Mouse (Mus musculus) forebrain, postnatal 0 days (tissue): ENCODE data around the gene Fhdc1. TPM values are rescaled to one million over a fixed set of nuclear protein-coding genes. Genes with fewer than 3 reads are reported as not detected.

Source experiments
- ATAC-seq: fragments of 200-750 bp; cut with Nextera tagmentation; 2 replicates; pipeline ENCODE4 v1.8.0; 2017; ENCODE audit warnings: mild to moderate bottlenecking, moderate library complexity
- DNase-seq: peaks from one replicate; pipeline ENCODE4 v3.0.0-alpha.2; 2015
- H3K27ac ChIP-seq: fragments of 300-500 bp; sonication (generic); 2 replicates; pipeline ENCODE4 v1.5.1; 2014; ENCODE audit warnings: low read depth, mild to moderate bottlenecking, antibody characterized with exemption, low read length, moderate library complexity, mixed read lengths
- H3K27me3 ChIP-seq: fragments of 300-500 bp; sonication (generic); 2 replicates; pipeline ENCODE4 v1.6.1; 2014; ENCODE audit warnings: mild to moderate bottlenecking, low read length, mixed read lengths; ENCODE audit not compliant: insufficient read depth
- H3K36me3 ChIP-seq: fragments of 300-500 bp; sonication (generic); 2 replicates; pipeline ENCODE4 v1.6.1; 2014; ENCODE audit warnings: mild to moderate bottlenecking, moderate library complexity; ENCODE audit not compliant: insufficient read depth
- H3K4me1 ChIP-seq: fragments of 300-500 bp; sonication (generic); 2 replicates; pipeline ENCODE4 v1.6.1; 2014; ENCODE audit warnings: antibody characterized with exemption; ENCODE audit not compliant: insufficient read depth
- H3K4me2 ChIP-seq: fragments of 300-500 bp; sonication (generic); 2 replicates; pipeline ENCODE4 v1.6.1; 2014; ENCODE audit warnings: low read depth, mild to moderate bottlenecking, moderate library complexity
- H3K4me3 ChIP-seq: fragments of 300-500 bp; sonication (generic); 2 replicates; pipeline ENCODE4 v1.5.1; 2014; ENCODE audit warnings: low read depth, low read length, mixed read lengths
- H3K9ac ChIP-seq: fragments of 300-500 bp; sonication (generic); 2 replicates; pipeline ENCODE4 v1.6.1; 2014; ENCODE audit warnings: mild to moderate bottlenecking
- H3K9me3 ChIP-seq: fragments of 300-500 bp; sonication (generic); 2 replicates; pipeline ENCODE4 v1.6.1; 2016; ENCODE audit warnings: low read length
- CTCF ChIP-seq: sonication (generic); IDR thresholded peaks from 2 replicates; pipeline ENCODE4 v1.5.1; 2016; ENCODE audit warnings: antibody characterized with exemption, control low read depth, low read depth
- WGBS: fragments of 180-500 bp; shearing (Covaris S2); extraction: QIAGEN DNeasy Blood & Tissue Kit; methylation state at CpG from one replicate; pipeline ENCODE4 v1.1.7; 2014; 5-methylcytosine and 5-hydroxymethylcytosine counted together
- polyA plus RNA-seq: library from polyadenylated mRNA; unstranded; fragments of >200 nt; fragmentation: Nextera tagmentation; extraction: Ambion mirVana; gene quantifications from 2 replicates; pipeline ENCODE4 v1.2.1, GENCODE M21; 2015
- total RNA-seq: library from RNA; depleted of rRNA; stranded (reverse); fragments of >200 nt; gene quantifications from 2 replicates; pipeline ENCODE4 v1.2.3, GENCODE M21; 2014

Fhdc1 gene
- total and polyA plus RNA-seq, 2 experiments from 2014 or later = 1.7 to 3.7 TPM

- 65% methylated on average over 5 of the region's 5 CpGs for WGBS
- ATAC-seq = no peak
These were observed 32.4 kb downstream of the Fhdc1 start for GRCm38 (mm10) chr3:84447803-84448202.

GRCm38 (mm10) chr3:84445838-84446237 is 34.4 kb downstream of the Fhdc1 start:
- no peaks in the 10 kb centered on the region for H3K9me3 ChIP-seq
- H3K4me2 ChIP-seq = no peak overlapping the region
- DNase-seq = no peak
- TF ChIP-seq CTCF = no peak
- H3K27ac ChIP-seq = no peak overlapping the region
- no peak for ATAC-seq
- H3K27me3 ChIP-seq = no peaks in the 10 kb centered on the region
- H3K4me3 ChIP-seq = no peak overlapping the region
- H3K9ac ChIP-seq = no peak overlapping the region
- 30% methylated on average over 9 of the region's 9 CpGs for WGBS
- H3K36me3 ChIP-seq = peaks cover 4% of the 10 kb centered on the region; the same call in 1 of the 2 replicates
- H3K4me1 ChIP-seq = no peaks in the 10 kb centered on the region

More at GRCm38 (mm10) chr3:84447803-84448202, 32.4 kb downstream of the Fhdc1 start:
- Histone ChIP-seq H3K9me3 (no peaks in the 10 kb centered on the region), H3K36me3 (peaks cover 4% of the 10 kb centered on the region; the same call in 1 of the 2 replicates), H3K27me3 (no peaks in the 10 kb centered on the region), H3K9ac (no peak overlapping the region), H3K4me2 (no peak overlapping the region), H3K4me1 (no peaks in the 10 kb centered on the region), H3K27ac (no peak overlapping the region), H3K4me3 (no peak overlapping the region)
- DNase-seq = no peak
- no peak for TF ChIP-seq CTCF

- WGBS = 81% methylated on average over 4 of the region's 4 CpGs
- no peak for DNase-seq
- H3K9ac ChIP-seq = no peak overlapping the region
These were observed 37.3 kb downstream of the Fhdc1 start for GRCm38 (mm10) chr3:84442890-84443289.

GRCm38 (mm10) chr3:84439431-84440210 is 40.6 kb downstream of the Fhdc1 start:
- no peak for TF ChIP-seq CTCF
- peak; percentile 59 for DNase-seq
- ATAC-seq = 0 out of 2 replicates have a peak, but pooled peaks have one; percentile 19

More at GRCm38 (mm10) chr3:84442890-84443289, 37.3 kb downstream of the Fhdc1 start:
- H3K4me2 ChIP-seq = no peak overlapping the region
- TF ChIP-seq CTCF = no peak
- H3K4me3 ChIP-seq = no peak overlapping the region
- H3K9me3 ChIP-seq = no peaks in the 10 kb centered on the region
- no peaks in the 10 kb centered on the region for H3K27me3 ChIP-seq
- no peak overlapping the region for H3K27ac ChIP-seq
- ATAC-seq = no peak
- H3K4me1 ChIP-seq = 0 out of 2 replicates have a peak, but pooled peaks cover 2% of the 10 kb centered on the region
- peaks cover 4% of the 10 kb centered on the region; the same call in 1 of the 2 replicates for H3K36me3 ChIP-seq

GRCm38 (mm10) chr3:84438840-84439239 is 41.4 kb downstream of the Fhdc1 start:
- WGBS = 87% methylated on average over 7 of the region's 7 CpGs

More at GRCm38 (mm10) chr3:84439431-84440210, 40.6 kb downstream of the Fhdc1 start:
- H3K4me3 ChIP-seq = no peak overlapping the region
- H3K4me1 ChIP-seq = 0 out of 2 replicates have a peak, but pooled peaks cover 6% of the 10 kb centered on the region
- no peaks in the 10 kb centered on the region for H3K9me3 ChIP-seq
- H3K27me3 ChIP-seq = no peaks in the 10 kb centered on the region
- H3K27ac ChIP-seq = no peak overlapping the region
- peaks cover under 1% of the 10 kb centered on the region; the same call in 1 of the 2 replicates for H3K36me3 ChIP-seq
- no peak overlapping the region for H3K9ac ChIP-seq
- no peak overlapping the region for H3K4me2 ChIP-seq
- 85% methylated on average over 7 of the region's 7 CpGs for WGBS

GRCm38 (mm10) chr3:84438118-84438517 is 42.1 kb downstream of the Fhdc1 start:
- TF ChIP-seq CTCF = no peak
- Histone ChIP-seq H3K4me3 (no peak overlapping the region), H3K4me2 (no peak overlapping the region), H3K27me3 (no peaks in the 10 kb centered on the region), H3K27ac (no peak overlapping the region), H3K9me3 (no peaks in the 10 kb centered on the region), H3K9ac (no peak overlapping the region), H3K4me1 (0 out of 2 replicates have a peak, but pooled peaks cover 6% of the 10 kb centered on the region), H3K36me3 (no peaks in the 10 kb centered on the region)
- DNase-seq (peak; percentile 73), ATAC-seq (peak; percentile 80)
- 57% methylated on average over 11 of the region's 11 CpGs for WGBS

More at GRCm38 (mm10) chr3:84438840-84439239, 41.4 kb downstream of the Fhdc1 start:
- Histone ChIP-seq H3K4me2 (no peak overlapping the region), H3K27ac (no peak overlapping the region), H3K27me3 (no peaks in the 10 kb centered on the region), H3K36me3 (no peaks in the 10 kb centered on the region), H3K9me3 (no peaks in the 10 kb centered on the region), H3K9ac (no peak overlapping the region), H3K4me1 (0 out of 2 replicates have a peak, but pooled peaks cover 6% of the 10 kb centered on the region), H3K4me3 (no peak overlapping the region)
- ATAC-seq (no peak), DNase-seq (no peak)
- TF ChIP-seq CTCF = no peak

GRCm38 (mm10) chr3:84436947-84437346 is 43.3 kb downstream of the Fhdc1 start:
- no peak overlapping the region for H3K4me3 ChIP-seq
- no peak overlapping the region for H3K27ac ChIP-seq
- no peaks in the 10 kb centered on the region for H3K27me3 ChIP-seq
- DNase-seq (no peak), ATAC-seq (no peak)
- no peaks in the 10 kb centered on the region for H3K36me3 ChIP-seq
- WGBS = 94% methylated on average over 7 of the region's 7 CpGs
- H3K9me3 ChIP-seq = no peaks in the 10 kb centered on the region
- no peak overlapping the region for H3K9ac ChIP-seq
- H3K4me2 ChIP-seq = no peak overlapping the region
- no peak for TF ChIP-seq CTCF
- 0 out of 2 replicates have a peak, but pooled peaks cover 6% of the 10 kb centered on the region for H3K4me1 ChIP-seq
